Mouse (Mus musculus): Measurements from ENCODE around the gene 1700012B09Rik. TPM values are rescaled to one million over a fixed set of nuclear protein-coding genes. Genes with fewer than 3 reads are reported as not detected.

1700012B09Rik gene
- polyA plus RNA-seq, 1 experiment from 2014 or later = not detected

DNA sequence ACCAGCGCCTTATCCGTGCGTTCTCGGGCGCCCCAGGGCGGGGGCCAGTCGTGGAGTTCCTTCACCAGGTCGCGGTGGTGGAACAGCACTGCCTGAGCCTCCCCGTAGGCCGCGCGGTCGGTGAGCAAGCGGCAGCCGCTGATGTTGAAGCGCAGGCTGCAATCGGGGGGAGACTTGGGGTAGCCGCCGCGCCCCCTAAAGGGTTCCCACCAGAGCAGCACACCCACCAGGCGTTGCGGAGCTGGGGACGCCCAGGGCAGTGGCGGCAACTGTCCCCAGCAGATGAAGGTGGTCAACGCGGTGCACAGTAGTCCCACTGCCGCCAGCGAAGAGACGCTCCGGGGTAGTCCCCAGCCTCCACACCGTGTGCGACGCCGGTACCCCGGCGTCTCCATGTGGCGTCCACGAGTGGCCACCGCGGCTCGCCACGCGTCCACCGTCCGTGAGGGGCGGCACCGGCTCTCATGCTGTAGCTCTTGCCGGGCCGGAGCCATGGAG, 19.3 kb downstream of the 1700012B09Rik start:
- WGBS = 2% methylated on average over 48 of the region's 50 CpGs
- H3K4me2 ChIP-seq (ENCODE audit: low read depth, severe bottlenecking) = peak overlapping the region; percentile 90
- no peaks in the 10 kb centered on the region for H3K9me3 ChIP-seq (ENCODE audit: control insufficient read depth, low read length)
- ATAC-seq (ENCODE audit: insufficient number of reproducible peaks, low FRiP score, low TSS enrichment, low read depth) = peak; percentile 81
- H3K27me3 ChIP-seq (ENCODE audit: control insufficient read depth, insufficient read depth, low read length) = no peaks in the 10 kb centered on the region
- DNase-seq (ENCODE audit: low spot score) = peak; percentile 80
- peaks cover 4% of the 10 kb centered on the region; the same call in 1 of the 2 replicates for H3K4me1 ChIP-seq (ENCODE audit: control insufficient read depth, insufficient read depth, low read length)
- no peaks in the 10 kb centered on the region for H3K36me3 ChIP-seq (ENCODE audit: control insufficient read depth, insufficient read depth, low read length)
- peak overlapping the region; percentile 77 for H3K9ac ChIP-seq (ENCODE audit: low read length)
- H3K4me3 ChIP-seq (ENCODE audit: low read depth, low read length) = peak overlapping the region; percentile 58
- no peak overlapping the region; the same call in 1 of the 2 replicates for H3K27ac ChIP-seq (replicated peaks; ENCODE audit: low read depth, low read length)

DNA sequence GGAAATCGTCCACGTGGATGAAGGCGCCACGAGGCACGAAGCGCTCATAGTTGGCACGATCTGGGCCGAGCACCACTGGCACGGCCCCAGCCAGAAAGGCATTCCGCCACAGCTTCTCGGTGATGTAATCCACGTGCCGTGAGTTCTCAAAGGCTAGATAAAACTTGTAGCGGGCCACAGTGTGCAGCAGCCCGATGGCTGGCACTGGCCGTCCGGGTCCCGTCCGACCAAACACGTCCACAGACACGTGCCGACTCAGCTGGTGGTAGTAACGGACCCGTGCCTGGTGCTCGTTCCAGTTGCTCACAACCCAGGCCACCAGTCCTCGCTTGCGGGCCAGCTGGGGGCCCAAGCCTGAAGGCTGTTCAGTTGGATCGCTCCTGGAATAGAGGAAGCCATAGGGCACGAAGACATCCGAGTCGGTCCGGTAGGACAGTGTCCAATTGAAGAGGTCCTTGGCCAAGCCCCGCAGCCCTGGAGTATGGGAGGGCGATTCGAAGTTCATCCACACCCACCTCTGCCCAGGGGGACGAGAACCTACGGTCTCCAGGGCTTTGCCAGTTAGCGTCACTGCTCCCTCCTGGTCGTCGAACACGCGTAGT, 19.8 kb downstream of the 1700012B09Rik start:
- Histone ChIP-seq H3K9ac (ENCODE audit: low read length) (peak overlapping the region; percentile 77), H3K4me3 (ENCODE audit: low read depth, low read length) (peak overlapping the region; percentile 58), H3K4me2 (ENCODE audit: low read depth, severe bottlenecking) (peak overlapping the region; percentile 90), H3K27ac (replicated peaks; ENCODE audit: low read depth, low read length) (no peak overlapping the region), H3K27me3 (ENCODE audit: control insufficient read depth, insufficient read depth, low read length) (no peaks in the 10 kb centered on the region), H3K9me3 (ENCODE audit: control insufficient read depth, low read length) (no peaks in the 10 kb centered on the region), H3K4me1 (ENCODE audit: control insufficient read depth, insufficient read depth, low read length) (peaks cover 6% of the 10 kb centered on the region; the same call in 1 of the 2 replicates), H3K36me3 (ENCODE audit: control insufficient read depth, insufficient read depth, low read length) (no peaks in the 10 kb centered on the region)
- WGBS = 58% methylated on average over 42 of the region's 42 CpGs
- no peak; the same call in none of the 2 replicates for ATAC-seq (ENCODE audit: insufficient number of reproducible peaks, low FRiP score, low TSS enrichment, low read depth)
- no peak for DNase-seq (ENCODE audit: low spot score)

DNA sequence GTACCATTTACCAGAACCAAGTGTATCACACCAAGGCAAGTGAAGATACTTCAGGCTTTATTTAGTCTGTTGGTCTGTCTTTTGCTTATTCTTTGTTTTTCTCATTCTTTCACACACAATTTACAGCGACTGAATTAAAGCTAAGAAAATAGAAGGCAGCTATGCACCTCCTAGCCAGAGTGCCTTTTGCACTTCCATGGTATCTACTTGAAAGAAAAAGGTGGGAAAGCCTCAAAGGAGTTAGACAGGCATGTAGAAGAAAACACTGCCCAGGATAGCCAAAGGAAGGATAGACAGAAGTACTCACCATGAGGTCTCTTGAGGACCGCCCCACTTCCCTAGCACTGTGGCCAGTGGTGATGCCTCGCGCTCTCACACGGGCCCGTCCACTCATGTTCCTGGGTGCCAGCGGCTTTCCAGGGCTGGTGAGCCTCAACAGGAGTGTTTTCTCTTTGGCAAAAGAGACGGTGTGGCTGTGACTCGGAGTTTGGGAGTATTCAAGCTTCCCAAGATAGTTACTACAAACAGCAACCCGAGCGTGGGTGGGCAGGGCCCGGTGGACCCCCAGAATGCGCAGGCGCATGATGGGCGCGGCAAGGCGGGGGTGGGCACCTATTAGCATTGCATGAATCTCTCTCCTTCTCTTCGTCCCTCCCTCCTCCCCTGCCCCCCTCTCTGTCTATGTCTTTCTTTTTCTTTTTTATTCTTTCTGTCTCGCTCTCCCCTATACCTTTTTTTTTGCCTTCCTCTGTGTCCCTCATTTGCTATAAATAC, 30.5 kb downstream of the 1700012B09Rik start, which contains the start of gene Piwil4:
TSS of gene Piwil4 (minus strand) at position 583 of the 774 bp plus-strand sequence.
- no peak within 1 kb of the TSS for H3K27ac ChIP-seq (replicated peaks; ENCODE audit: low read depth, low read length)
- DNase-seq (ENCODE audit: low spot score) = no peak
- H3K4me1 ChIP-seq (ENCODE audit: control insufficient read depth, insufficient read depth, low read length) = no peaks in the 10 kb centered on the region
- 87% methylated on average over 19 of the region's 19 CpGs for WGBS
- H3K9ac ChIP-seq (ENCODE audit: low read length) = no peak within 1 kb of the TSS
- H3K4me3 ChIP-seq (ENCODE audit: low read depth, low read length) = no peak within 1 kb of the TSS
- no peaks in the 10 kb centered on the region for H3K36me3 ChIP-seq (ENCODE audit: control insufficient read depth, insufficient read depth, low read length)
- H3K4me2 ChIP-seq (ENCODE audit: low read depth, severe bottlenecking) = no peak within 1 kb of the TSS
- no peaks in the 10 kb centered on the region for H3K9me3 ChIP-seq (ENCODE audit: control insufficient read depth, low read length)
- H3K27me3 ChIP-seq (ENCODE audit: control insufficient read depth, insufficient read depth, low read length) = no peaks in the 10 kb centered on the region
- no peak for ATAC-seq (ENCODE audit: insufficient number of reproducible peaks, low FRiP score, low TSS enrichment, low read depth)

DNA sequence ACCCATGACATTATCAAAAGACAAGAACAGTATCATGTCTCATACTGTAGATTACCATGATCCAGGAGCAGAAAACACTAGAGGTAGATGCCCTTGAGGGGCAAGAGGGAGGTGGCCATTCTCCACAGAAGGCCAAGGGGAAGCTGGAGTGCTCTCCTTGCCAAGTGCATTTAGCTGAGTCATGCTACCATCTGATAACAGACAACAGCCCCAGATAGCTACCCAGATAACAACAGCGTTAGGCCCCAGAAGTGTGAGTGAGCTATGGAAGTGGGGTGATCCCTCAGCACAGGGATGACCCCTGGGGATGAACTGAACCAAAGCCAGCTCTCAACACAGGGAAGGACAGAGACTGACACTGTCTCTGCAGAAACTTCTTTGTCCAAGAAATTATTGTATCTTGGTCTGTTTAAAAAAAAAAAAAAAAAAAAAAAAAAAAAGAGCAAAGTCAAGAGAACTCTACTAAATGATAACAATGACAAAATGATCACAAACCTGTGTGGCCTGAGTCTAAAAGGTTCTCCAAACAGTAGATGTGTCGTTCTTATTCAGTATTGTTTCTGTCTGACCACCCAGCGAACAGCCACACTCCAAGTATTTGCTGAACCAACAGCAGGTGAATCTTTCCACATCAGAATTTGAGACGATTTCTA, 31.2 kb downstream of the 1700012B09Rik start:
- Histone ChIP-seq H3K27ac (replicated peaks; ENCODE audit: low read depth, low read length) (no peak overlapping the region), H3K36me3 (ENCODE audit: control insufficient read depth, insufficient read depth, low read length) (no peaks in the 10 kb centered on the region), H3K4me3 (ENCODE audit: low read depth, low read length) (no peak overlapping the region), H3K4me1 (ENCODE audit: control insufficient read depth, insufficient read depth, low read length) (no peaks in the 10 kb centered on the region), H3K27me3 (ENCODE audit: control insufficient read depth, insufficient read depth, low read length) (no peaks in the 10 kb centered on the region), H3K4me2 (ENCODE audit: low read depth, severe bottlenecking) (no peak overlapping the region), H3K9ac (ENCODE audit: low read length) (no peak overlapping the region), H3K9me3 (ENCODE audit: control insufficient read depth, low read length) (no peaks in the 10 kb centered on the region)
- 84% methylated on average over 4 of the region's 4 CpGs for WGBS
- DNase-seq (ENCODE audit: low spot score) (no peak), ATAC-seq (ENCODE audit: insufficient number of reproducible peaks, low FRiP score, low TSS enrichment, low read depth) (no peak)

DNA sequence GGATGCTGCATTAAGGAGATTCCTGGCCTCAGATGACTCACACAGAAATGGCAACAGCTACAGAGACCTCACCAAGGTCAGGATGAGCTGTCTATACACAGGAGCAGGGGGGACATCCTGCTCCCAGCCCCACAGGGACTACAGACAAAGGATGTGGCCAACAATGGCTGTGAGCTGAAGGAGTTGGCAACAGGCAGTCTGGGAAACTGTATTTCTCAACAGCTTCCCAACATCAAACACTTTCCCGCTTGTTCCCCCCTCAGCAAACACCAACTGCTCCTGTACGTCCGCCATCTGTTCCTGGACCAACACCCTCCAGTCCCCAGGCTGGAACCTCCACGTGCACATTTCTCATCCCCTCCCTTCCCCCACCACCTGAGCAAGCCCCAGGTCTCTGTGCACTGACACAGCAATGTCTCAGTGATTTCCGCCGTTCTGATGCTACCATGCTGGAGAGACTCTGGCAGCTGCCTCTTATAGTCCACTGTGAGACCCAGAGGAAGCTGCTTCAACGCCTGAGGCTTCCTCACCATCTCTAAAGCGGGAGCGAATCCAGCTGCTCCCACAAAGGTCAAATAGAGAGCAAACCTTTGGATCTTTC, 39.8 kb downstream of the 1700012B09Rik start:
- DNase-seq (ENCODE audit: low spot score) (peak; percentile 34), ATAC-seq (ENCODE audit: insufficient number of reproducible peaks, low FRiP score, low TSS enrichment, low read depth) (0 out of 2 replicates have a peak, but pooled peaks have one; percentile 54)
- Histone ChIP-seq H3K9me3 (ENCODE audit: control insufficient read depth, low read length) (no peaks in the 10 kb centered on the region), H3K27me3 (ENCODE audit: control insufficient read depth, insufficient read depth, low read length) (no peaks in the 10 kb centered on the region), H3K4me2 (ENCODE audit: low read depth, severe bottlenecking) (no peak overlapping the region), H3K27ac (replicated peaks; ENCODE audit: low read depth, low read length) (no peak overlapping the region), H3K4me3 (ENCODE audit: low read depth, low read length) (no peak overlapping the region), H3K4me1 (ENCODE audit: control insufficient read depth, insufficient read depth, low read length) (peaks cover 4% of the 10 kb centered on the region), H3K36me3 (ENCODE audit: control insufficient read depth, insufficient read depth, low read length) (no peaks in the 10 kb centered on the region), H3K9ac (ENCODE audit: low read length) (no peak overlapping the region; the same call in 1 of the 2 replicates)
- 25% methylated on average over 9 of the region's 9 CpGs for WGBS

DNA sequence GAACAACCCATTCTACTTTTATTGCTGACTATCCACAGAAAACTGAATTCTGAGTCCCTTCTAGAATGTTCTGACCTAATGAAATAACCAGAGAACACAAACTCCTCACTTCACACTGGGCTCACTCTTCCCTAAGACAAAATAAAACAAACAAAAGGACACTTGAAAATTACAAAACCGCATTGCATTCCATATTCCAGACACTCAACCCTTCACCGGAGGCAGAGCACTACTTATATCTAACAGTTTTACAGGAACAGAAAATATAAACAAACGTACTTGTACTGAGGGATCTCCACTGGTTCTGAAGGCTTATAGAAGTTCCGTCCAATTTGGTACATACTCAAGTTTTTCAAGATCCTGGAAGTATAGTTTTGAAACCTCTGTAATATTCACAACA, 42.5 kb downstream of the 1700012B09Rik start:
- Histone ChIP-seq H3K27ac (replicated peaks; ENCODE audit: low read depth, low read length) (no peak overlapping the region), H3K9me3 (ENCODE audit: control insufficient read depth, low read length) (no peaks in the 10 kb centered on the region), H3K4me2 (ENCODE audit: low read depth, severe bottlenecking) (no peak overlapping the region), H3K27me3 (ENCODE audit: control insufficient read depth, insufficient read depth, low read length) (no peaks in the 10 kb centered on the region), H3K36me3 (ENCODE audit: control insufficient read depth, insufficient read depth, low read length) (no peaks in the 10 kb centered on the region), H3K4me3 (ENCODE audit: low read depth, low read length) (no peak overlapping the region), H3K4me1 (ENCODE audit: control insufficient read depth, insufficient read depth, low read length) (peaks cover 4% of the 10 kb centered on the region), H3K9ac (ENCODE audit: low read length) (no peak overlapping the region)
- no peak for DNase-seq (ENCODE audit: low spot score)
- 89% methylated on average over 4 of the region's 4 CpGs for WGBS
- ATAC-seq (ENCODE audit: insufficient number of reproducible peaks, low FRiP score, low TSS enrichment, low read depth) = no peak

DNA sequence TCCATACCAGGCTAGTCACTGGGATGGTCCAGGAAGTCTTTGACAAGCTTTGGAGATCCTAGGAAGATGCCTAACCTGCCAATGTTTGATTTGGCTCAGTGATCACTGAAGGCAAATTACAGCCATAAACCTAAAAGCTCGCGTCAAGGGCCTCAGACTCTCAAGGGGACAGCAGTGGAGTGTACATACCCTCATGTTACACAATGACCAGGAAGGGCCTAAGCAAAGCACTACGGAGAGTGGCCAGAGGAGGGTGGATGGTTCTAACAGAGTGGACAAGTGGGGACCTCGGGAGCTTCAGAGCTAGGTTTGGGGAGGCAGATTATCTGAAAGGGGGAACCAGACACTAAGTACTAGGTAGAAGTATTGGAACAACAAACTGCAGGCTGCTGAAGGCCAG, 44.2 kb downstream of the 1700012B09Rik start:
- DNase-seq (ENCODE audit: low spot score) (no peak), ATAC-seq (ENCODE audit: insufficient number of reproducible peaks, low FRiP score, low TSS enrichment, low read depth) (no peak)
- H3K9ac ChIP-seq (ENCODE audit: low read length) = no peak overlapping the region
- no peak overlapping the region for H3K4me2 ChIP-seq (ENCODE audit: low read depth, severe bottlenecking)
- WGBS = 77% methylated on average over 4 of the region's 4 CpGs
- H3K4me1 ChIP-seq (ENCODE audit: control insufficient read depth, insufficient read depth, low read length) = peaks cover 4% of the 10 kb centered on the region
- H3K27me3 ChIP-seq (ENCODE audit: control insufficient read depth, insufficient read depth, low read length) = no peaks in the 10 kb centered on the region
- H3K36me3 ChIP-seq (ENCODE audit: control insufficient read depth, insufficient read depth, low read length) = no peaks in the 10 kb centered on the region
- no peak overlapping the region for H3K4me3 ChIP-seq (ENCODE audit: low read depth, low read length)
- H3K9me3 ChIP-seq (ENCODE audit: control insufficient read depth, low read length) = no peaks in the 10 kb centered on the region
- no peak overlapping the region for H3K27ac ChIP-seq (replicated peaks; ENCODE audit: low read depth, low read length)

DNA sequence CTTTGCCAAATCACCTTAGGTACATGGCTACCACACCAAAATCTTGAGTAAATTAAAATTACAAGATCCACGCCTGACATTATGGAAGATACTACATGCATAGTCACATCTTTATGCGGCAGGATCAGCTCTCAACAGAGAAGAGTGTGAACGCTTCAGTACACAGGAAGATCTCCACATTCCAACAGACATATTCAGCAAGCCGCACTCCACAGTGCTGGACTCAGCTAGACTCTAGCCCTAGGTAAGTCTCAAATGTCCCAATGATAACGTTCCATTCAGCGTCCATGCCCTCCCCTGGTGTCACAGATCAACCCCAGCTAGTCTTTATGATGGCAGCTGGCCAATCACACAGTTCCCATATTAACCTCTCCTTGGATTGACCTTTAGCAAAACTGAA, 44.8 kb downstream of the 1700012B09Rik start:
- H3K9ac ChIP-seq (ENCODE audit: low read length) = no peak overlapping the region
- H3K27ac ChIP-seq (replicated peaks; ENCODE audit: low read depth, low read length) = no peak overlapping the region
- no peak for ATAC-seq (ENCODE audit: insufficient number of reproducible peaks, low FRiP score, low TSS enrichment, low read depth)
- H3K27me3 ChIP-seq (ENCODE audit: control insufficient read depth, insufficient read depth, low read length) = no peaks in the 10 kb centered on the region
- no peak overlapping the region for H3K4me2 ChIP-seq (ENCODE audit: low read depth, severe bottlenecking)
- no peak overlapping the region for H3K4me3 ChIP-seq (ENCODE audit: low read depth, low read length)
- no peaks in the 10 kb centered on the region for H3K9me3 ChIP-seq (ENCODE audit: control insufficient read depth, low read length)
- no peaks in the 10 kb centered on the region for H3K36me3 ChIP-seq (ENCODE audit: control insufficient read depth, insufficient read depth, low read length)
- peaks cover 2% of the 10 kb centered on the region for H3K4me1 ChIP-seq (ENCODE audit: control insufficient read depth, insufficient read depth, low read length)
- no peak for DNase-seq (ENCODE audit: low spot score)
- WGBS = 85% methylated on average over 6 of the region's 6 CpGs
